Mouse (Mus musculus) bone marrow macrophage, adult 2 months (primary cell): ENCODE results near the gene Plin1.

Experiments
- CTCF ChIP-seq: IDR thresholded peaks from 2 replicates; pipeline ENCODE4 v1.5.1; 2012; ENCODE audit warnings: low read depth, mild to moderate bottlenecking, low read length, moderate library complexity
- POLR2A ChIP-seq: IDR thresholded peaks from 2 replicates; pipeline ENCODE4 v1.6.1; 2012; ENCODE audit warnings: mild to moderate bottlenecking, low read depth, low read length, borderline replicate concordance

- no peak for TF ChIP-seq CTCF
- TF ChIP-seq POLR2A, result no peak
Observed at GRCm38 (mm10) chr7:79782516-79782855, 49.8 kb upstream of the Plin1 start.
